Mouse (Mus musculus): Measurements from ENCODE around the gene Eif2ak3. TPM values are rescaled to one million over a fixed set of nuclear protein-coding genes. Genes with fewer than 3 reads are reported as not detected.

Eif2ak3 gene
- total RNA-seq, 1 experiment: 33.9 TPM

- H3K9ac ChIP-seq (ENCODE audit: insufficient read depth, low read depth, low read length, poor library complexity, severe bottlenecking): no peak overlapping the region
Measured at GRCm38 (mm10) chr6:70831179-70831839, 13.0 kb upstream of the Eif2ak3 start.

GRCm38 (mm10) chr6:70837297-70837696 is 7.0 kb upstream of the Eif2ak3 start:
- no peaks in the 10 kb centered on the region for H3K36me3 ChIP-seq (ENCODE audit: control insufficient read depth, insufficient read depth, low read length, poor library complexity, severe bottlenecking)
- in situ Hi-C loops (cut with MboI; ENCODE audit: low sequenced_read_pairs in 2 of 2, unreplicated experiment in 2 of 2): no loop called here
- no peaks in the 10 kb centered on the region for H3K4me1 ChIP-seq (ENCODE audit: control insufficient read depth in 2 of 2, insufficient read depth in 2 of 2, low read length in 2 of 2, poor library complexity in 1 of 2)
- H3K27ac ChIP-seq (ENCODE audit: insufficient read depth, low read depth, low read length, poor library complexity, severe bottlenecking): no peak overlapping the region
- H3K4me3 ChIP-seq (ENCODE audit: insufficient read depth in 1 of 2, low read depth in 1 of 2, low read length in 2 of 2, poor library complexity in 1 of 2, severe bottlenecking in 1 of 2): no peak overlapping the region
- TF ChIP-seq ZC3H11A (IDR thresholded peaks at IDR 0.05; ENCODE audit: borderline replicate concordance, low read depth, low read length) (no peak), ZNF384 (IDR thresholded peaks at IDR 0.05; ENCODE audit: low read depth, low read length) (no peak), CHD2 (IDR thresholded peaks at IDR 0.05; ENCODE audit: low read depth, low read length) (no peak), MAFK (IDR thresholded peaks at IDR 0.05; ENCODE audit: insufficient read depth, low read depth, low read length) (no peak), HCFC1 (IDR thresholded peaks at IDR 0.05; ENCODE audit: borderline replicate concordance, insufficient read depth, low read length) (no peak)
- H3K9me3 ChIP-seq (ENCODE audit: control insufficient read depth, insufficient read depth, low read depth, low read length): no peaks in the 10 kb centered on the region
- H3K9ac ChIP-seq (ENCODE audit: insufficient read depth, low read depth, low read length, poor library complexity, severe bottlenecking): no peak overlapping the region
- DNase-seq (ENCODE audit: low read depth, low spot score): no peak

More at GRCm38 (mm10) chr6:70831179-70831839, 13.0 kb upstream of the Eif2ak3 start:
- in situ Hi-C loops (cut with MboI; ENCODE audit: low sequenced_read_pairs in 2 of 2, unreplicated experiment in 2 of 2): no loop called here
- TF ChIP-seq ZNF384 (IDR thresholded peaks at IDR 0.05; ENCODE audit: low read depth, low read length) (no peak), MAFK (IDR thresholded peaks at IDR 0.05; ENCODE audit: insufficient read depth, low read depth, low read length) (no peak)
- no peaks in the 10 kb centered on the region for H3K9me3 ChIP-seq (ENCODE audit: control insufficient read depth, insufficient read depth, low read depth, low read length)
- no peaks in the 10 kb centered on the region for H3K4me1 ChIP-seq (ENCODE audit: control insufficient read depth in 2 of 2, insufficient read depth in 2 of 2, low read length in 2 of 2, poor library complexity in 1 of 2)
- no peak for DNase-seq (ENCODE audit: low read depth, low spot score)
- H3K27ac ChIP-seq (ENCODE audit: insufficient read depth, low read depth, low read length, poor library complexity, severe bottlenecking): no peak overlapping the region
- no peak overlapping the region for H3K4me3 ChIP-seq (ENCODE audit: insufficient read depth in 1 of 2, low read depth in 1 of 2, low read length in 2 of 2, poor library complexity in 1 of 2, severe bottlenecking in 1 of 2)
- H3K36me3 ChIP-seq (ENCODE audit: control insufficient read depth, insufficient read depth, low read length, poor library complexity, severe bottlenecking): no peaks in the 10 kb centered on the region

GRCm38 (mm10) chr6:70838532-70838931 is 5.8 kb upstream of the Eif2ak3 start:
- Histone ChIP-seq H3K36me3 (ENCODE audit: control insufficient read depth, insufficient read depth, low read length, poor library complexity, severe bottlenecking) (no peaks in the 10 kb centered on the region), H3K4me1 (ENCODE audit: control insufficient read depth in 2 of 2, insufficient read depth in 2 of 2, low read length in 2 of 2, poor library complexity in 1 of 2) (0 out of 4 replicates have a peak, but pooled peaks cover 0 to under 1% of the 10 kb centered on the region in 2 experiments), H3K4me3 (ENCODE audit: insufficient read depth in 1 of 2, low read depth in 1 of 2, low read length in 2 of 2, poor library complexity in 1 of 2, severe bottlenecking in 1 of 2) (no peak overlapping the region), H3K27ac (ENCODE audit: insufficient read depth, low read depth, low read length, poor library complexity, severe bottlenecking) (no peak overlapping the region), H3K9ac (ENCODE audit: insufficient read depth, low read depth, low read length, poor library complexity, severe bottlenecking) (no peak overlapping the region), H3K9me3 (ENCODE audit: control insufficient read depth, insufficient read depth, low read depth, low read length) (no peaks in the 10 kb centered on the region)
- no peak for DNase-seq (ENCODE audit: low read depth, low spot score)
- TF ChIP-seq ZC3H11A (IDR thresholded peaks at IDR 0.05; ENCODE audit: borderline replicate concordance, low read depth, low read length) (no peak), MAFK (IDR thresholded peaks at IDR 0.05; ENCODE audit: insufficient read depth, low read depth, low read length) (no peak), ZNF384 (IDR thresholded peaks at IDR 0.05; ENCODE audit: low read depth, low read length) (no peak), CHD2 (IDR thresholded peaks at IDR 0.05; ENCODE audit: low read depth, low read length) (no peak), HCFC1 (IDR thresholded peaks at IDR 0.05; ENCODE audit: borderline replicate concordance, insufficient read depth, low read length) (no peak)
- in situ Hi-C loops (cut with MboI; ENCODE audit: low sequenced_read_pairs in 2 of 2, unreplicated experiment in 2 of 2): no loop called here

GRCm38 (mm10) chr6:70840281-70840680 is 4.0 kb upstream of the Eif2ak3 start:
- H3K4me1 ChIP-seq (ENCODE audit: control insufficient read depth in 2 of 2, insufficient read depth in 2 of 2, low read length in 2 of 2, poor library complexity in 1 of 2): 0 out of 4 replicates have a peak, but pooled peaks cover 0 to 2% of the 10 kb centered on the region in 2 experiments
- H3K9ac ChIP-seq (ENCODE audit: insufficient read depth, low read depth, low read length, poor library complexity, severe bottlenecking): no peak overlapping the region
- H3K27ac ChIP-seq (ENCODE audit: insufficient read depth, low read depth, low read length, poor library complexity, severe bottlenecking): no peak overlapping the region
- TF ChIP-seq ZC3H11A (IDR thresholded peaks at IDR 0.05; ENCODE audit: borderline replicate concordance, low read depth, low read length): no peak
- no peak for TF ChIP-seq CHD2 (IDR thresholded peaks at IDR 0.05; ENCODE audit: low read depth, low read length)
- TF ChIP-seq HCFC1 (IDR thresholded peaks at IDR 0.05; ENCODE audit: borderline replicate concordance, insufficient read depth, low read length): no peak
- no peak for TF ChIP-seq MAFK (IDR thresholded peaks at IDR 0.05; ENCODE audit: insufficient read depth, low read depth, low read length)
- no peak for TF ChIP-seq ZNF384 (IDR thresholded peaks at IDR 0.05; ENCODE audit: low read depth, low read length)
- in situ Hi-C loops (cut with MboI; ENCODE audit: low sequenced_read_pairs in 2 of 2, unreplicated experiment in 2 of 2): no loop called here
- no peaks in the 10 kb centered on the region for H3K36me3 ChIP-seq (ENCODE audit: control insufficient read depth, insufficient read depth, low read length, poor library complexity, severe bottlenecking)
- H3K9me3 ChIP-seq (ENCODE audit: control insufficient read depth, insufficient read depth, low read depth, low read length): no peaks in the 10 kb centered on the region
- no peak overlapping the region for H3K4me3 ChIP-seq (ENCODE audit: insufficient read depth in 1 of 2, low read depth in 1 of 2, low read length in 2 of 2, poor library complexity in 1 of 2, severe bottlenecking in 1 of 2)
- DNase-seq (ENCODE audit: low read depth, low spot score): no peak

Data from ES-E14 (cell line).